Mouse (Mus musculus): ENCODE measurements at regions not wholly inside any gene's neighbourhood (a gene's known extent, or its start where the extent isn't known, plus 50 kb on each side); places are given as distances from the start of the nearest gene placed in this dataset.

DNA sequence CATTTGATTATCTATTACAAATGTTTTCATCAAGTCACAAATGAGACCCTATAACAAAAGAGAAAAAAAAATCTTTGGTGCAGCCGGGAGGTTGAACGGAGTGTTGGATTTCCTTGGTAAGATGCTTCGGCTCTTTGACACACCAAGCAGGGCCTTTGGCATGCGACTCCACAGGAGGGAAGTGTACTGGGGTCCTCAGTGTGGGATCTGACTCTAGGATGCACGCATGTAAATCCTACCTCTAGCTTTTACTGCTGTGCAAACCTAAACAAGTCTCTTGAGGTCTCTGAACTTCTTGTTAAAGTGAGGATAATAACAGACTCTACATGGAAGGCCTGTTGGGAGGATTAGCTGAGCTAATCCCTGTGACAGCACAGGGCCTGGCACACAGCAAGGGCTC is 257.6 kb upstream of the Irx3 start:
- Histone ChIP-seq H3K4me2 (ENCODE audit: low read depth, low read length) (no peak overlapping the region), H3K27me3 (ENCODE audit: insufficient read depth, low read length) (no peaks in the 10 kb centered on the region), H3K4me1 (ENCODE audit: insufficient read depth) (no peaks in the 10 kb centered on the region), H3K9ac (replicated peaks) (no peak overlapping the region), H3K27ac (ENCODE audit: low read depth) (no peak overlapping the region), H3K9me3 (ENCODE audit: low read length) (no peaks in the 10 kb centered on the region), H3K4me3 (ENCODE audit: low read depth, low read length) (no peak overlapping the region), H3K36me3 (replicated peaks; ENCODE audit: insufficient read depth, low read length) (no peaks in the 10 kb centered on the region)
- no peak for TF ChIP-seq CTCF (IDR thresholded peaks at IDR 0.05; ENCODE audit: low read depth)
- TF ChIP-seq EP300 (IDR thresholded peaks at IDR 0.05; ENCODE audit: low read depth) = no peak
- WGBS (ENCODE audit: insufficient replicate concordance) = 84% methylated on average over 5 of the region's 5 CpGs
- ATAC-seq (no peak), DNase-seq (no peak)

DNA sequence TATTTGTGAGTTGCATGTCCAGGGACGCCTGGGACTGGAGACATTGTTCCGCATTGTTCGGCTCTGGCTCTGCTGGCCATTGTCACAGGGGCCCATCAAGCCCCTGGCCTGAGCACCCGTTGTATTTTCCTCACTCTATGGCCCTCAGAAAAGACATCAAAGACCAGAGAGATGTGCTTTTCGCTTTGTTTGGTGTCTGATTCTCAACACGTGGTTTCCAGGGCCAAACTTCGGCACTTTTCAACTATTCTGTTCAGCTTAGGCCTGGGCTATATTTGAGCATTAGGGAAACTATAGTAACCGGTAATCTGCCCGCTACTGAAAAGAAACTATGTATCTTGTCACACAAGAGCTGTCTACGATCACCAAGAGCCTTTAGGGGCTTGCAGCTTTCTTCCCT is 257.1 kb upstream of the Irx3 start:
- no peak overlapping the region for H3K27ac ChIP-seq (ENCODE audit: low read depth)
- 69% methylated on average over 10 of the region's 10 CpGs for WGBS (ENCODE audit: insufficient replicate concordance)
- H3K4me1 ChIP-seq (ENCODE audit: insufficient read depth) = no peaks in the 10 kb centered on the region
- no peaks in the 10 kb centered on the region for H3K9me3 ChIP-seq (ENCODE audit: low read length)
- no peak overlapping the region for H3K4me3 ChIP-seq (ENCODE audit: low read depth, low read length)
- H3K36me3 ChIP-seq (replicated peaks; ENCODE audit: insufficient read depth, low read length) = no peaks in the 10 kb centered on the region
- no peak overlapping the region for H3K9ac ChIP-seq (replicated peaks)
- TF ChIP-seq CTCF (IDR thresholded peaks at IDR 0.05; ENCODE audit: low read depth) (no peak), EP300 (IDR thresholded peaks at IDR 0.05; ENCODE audit: low read depth) (no peak)
- ATAC-seq = no peak
- H3K4me2 ChIP-seq (ENCODE audit: low read depth, low read length) = no peak overlapping the region
- H3K27me3 ChIP-seq (ENCODE audit: insufficient read depth, low read length) = no peaks in the 10 kb centered on the region
- DNase-seq = no peak

DNA sequence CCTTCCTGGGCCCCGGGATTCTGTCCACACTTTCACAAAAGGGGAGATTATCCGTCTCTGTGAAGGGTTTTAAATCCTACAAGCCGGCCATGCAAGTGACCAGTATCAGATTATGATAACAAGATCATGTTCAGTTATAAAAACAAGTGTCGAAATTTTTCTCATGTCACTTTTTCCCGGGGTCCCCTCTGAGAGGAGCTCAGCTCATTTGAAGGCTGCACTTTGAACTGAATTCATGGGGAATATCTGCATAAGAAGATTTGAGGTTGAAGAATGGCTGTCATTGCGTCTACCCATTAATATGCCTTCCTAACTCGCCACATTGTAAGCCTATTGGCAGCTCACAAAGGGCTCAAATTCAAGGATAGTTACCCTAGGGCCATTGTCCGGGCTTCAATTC is 256.0 kb upstream of the Irx3 start:
- ATAC-seq = no peak
- no peaks in the 10 kb centered on the region for H3K27me3 ChIP-seq (ENCODE audit: insufficient read depth, low read length)
- H3K36me3 ChIP-seq (replicated peaks; ENCODE audit: insufficient read depth, low read length) = no peaks in the 10 kb centered on the region
- TF ChIP-seq EP300 (IDR thresholded peaks at IDR 0.05; ENCODE audit: low read depth) (no peak), CTCF (IDR thresholded peaks at IDR 0.05; ENCODE audit: low read depth) (no peak)
- DNase-seq = no peak
- H3K9ac ChIP-seq (replicated peaks) = no peak overlapping the region
- 77% methylated on average over 8 of the region's 8 CpGs for WGBS (ENCODE audit: insufficient replicate concordance)
- H3K4me3 ChIP-seq (ENCODE audit: low read depth, low read length) = no peak overlapping the region
- H3K4me1 ChIP-seq (ENCODE audit: insufficient read depth) = no peaks in the 10 kb centered on the region
- H3K9me3 ChIP-seq (ENCODE audit: low read length) = no peaks in the 10 kb centered on the region
- H3K4me2 ChIP-seq (ENCODE audit: low read depth, low read length) = no peak overlapping the region
- H3K27ac ChIP-seq (ENCODE audit: low read depth) = no peak overlapping the region

DNA sequence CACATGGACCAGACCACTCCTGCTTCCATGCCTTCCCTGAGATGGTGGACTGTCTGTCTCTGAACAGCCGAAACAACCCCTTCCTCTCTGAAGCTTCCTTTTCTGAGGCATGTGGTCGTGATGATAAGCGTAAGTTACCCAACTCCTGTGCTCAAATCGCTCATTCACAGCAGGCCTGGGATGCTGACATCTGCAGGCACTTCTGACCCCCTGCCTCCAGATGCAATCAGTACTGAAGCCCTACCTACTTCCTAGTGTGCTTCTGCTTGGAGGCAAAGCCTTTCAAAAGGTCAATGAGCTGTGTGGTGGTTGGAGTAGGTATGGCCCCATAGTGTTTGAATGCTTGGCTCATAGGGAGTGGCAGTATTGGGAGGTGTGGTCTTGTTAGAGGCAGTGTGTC is 253.7 kb upstream of the Irx3 start:
- Histone ChIP-seq H3K36me3 (replicated peaks; ENCODE audit: insufficient read depth, low read length) (no peaks in the 10 kb centered on the region), H3K9ac (replicated peaks) (no peak overlapping the region), H3K27ac (ENCODE audit: low read depth) (no peak overlapping the region), H3K4me3 (ENCODE audit: low read depth, low read length) (no peak overlapping the region), H3K27me3 (ENCODE audit: insufficient read depth, low read length) (no peaks in the 10 kb centered on the region), H3K4me2 (ENCODE audit: low read depth, low read length) (no peak overlapping the region), H3K9me3 (ENCODE audit: low read length) (no peaks in the 10 kb centered on the region), H3K4me1 (ENCODE audit: insufficient read depth) (no peaks in the 10 kb centered on the region)
- TF ChIP-seq EP300 (IDR thresholded peaks at IDR 0.05; ENCODE audit: low read depth) (no peak), CTCF (IDR thresholded peaks at IDR 0.05; ENCODE audit: low read depth) (no peak)
- DNase-seq (no peak), ATAC-seq (no peak)
- WGBS (ENCODE audit: insufficient replicate concordance) = 40% methylated on average over 4 of the region's 4 CpGs

DNA sequence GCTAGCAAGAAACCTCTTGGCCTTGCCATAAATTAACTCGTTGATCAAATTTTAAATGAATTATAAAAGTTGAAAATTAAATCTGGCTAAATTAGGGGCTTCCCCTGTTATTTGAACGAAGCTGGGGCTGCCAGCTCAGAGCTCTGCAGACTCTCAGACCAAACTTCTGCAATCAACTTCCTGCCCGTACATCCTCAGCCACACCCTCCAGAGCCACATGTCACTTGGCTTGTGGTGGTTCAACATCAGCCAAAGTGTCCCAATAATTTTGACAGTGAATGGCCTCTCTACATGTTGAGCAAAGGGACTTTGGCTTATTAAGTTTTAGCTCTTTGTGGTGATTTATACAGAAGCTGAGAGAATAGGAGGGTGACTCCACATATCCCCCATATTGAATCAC is 242.8 kb upstream of the Irx3 start:
- no peak for ATAC-seq
- H3K27me3 ChIP-seq (ENCODE audit: insufficient read depth, low read length) = no peaks in the 10 kb centered on the region
- H3K4me3 ChIP-seq (ENCODE audit: low read depth, low read length) = no peak overlapping the region
- H3K27ac ChIP-seq (ENCODE audit: low read depth) = no peak overlapping the region
- H3K4me1 ChIP-seq (ENCODE audit: insufficient read depth) = no peaks in the 10 kb centered on the region
- TF ChIP-seq CTCF (IDR thresholded peaks at IDR 0.05; ENCODE audit: low read depth) = no peak
- TF ChIP-seq EP300 (IDR thresholded peaks at IDR 0.05; ENCODE audit: low read depth) = no peak
- H3K9ac ChIP-seq (replicated peaks) = no peak overlapping the region
- no peaks in the 10 kb centered on the region for H3K36me3 ChIP-seq (replicated peaks; ENCODE audit: insufficient read depth, low read length)
- WGBS (ENCODE audit: insufficient replicate concordance) = 37% methylated on average over 3 of the region's 3 CpGs
- no peak overlapping the region for H3K4me2 ChIP-seq (ENCODE audit: low read depth, low read length)
- no peaks in the 10 kb centered on the region; the same call in 1 of the 2 replicates for H3K9me3 ChIP-seq (ENCODE audit: low read length)
- no peak for DNase-seq

DNA sequence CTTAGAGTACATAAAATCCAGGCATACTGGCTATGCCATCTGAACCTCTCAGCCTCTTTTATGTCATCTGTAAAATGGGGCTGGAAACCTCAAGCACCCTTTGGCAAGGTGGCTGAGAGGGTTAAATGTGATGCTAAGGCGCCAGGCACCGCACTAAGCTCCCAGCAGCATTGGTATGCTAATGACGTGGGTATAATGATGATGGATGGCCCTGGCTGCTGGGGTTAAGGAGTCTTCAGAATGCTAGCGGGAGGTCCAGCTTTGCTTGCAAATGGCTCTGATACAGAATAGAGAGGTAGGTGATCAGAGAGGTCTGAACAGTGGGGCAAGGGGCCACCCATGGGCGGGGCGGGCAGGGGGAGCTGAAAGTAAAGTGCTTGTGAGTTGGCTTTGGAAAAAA is 241.1 kb upstream of the Irx3 start:
- Histone ChIP-seq H3K4me2 (ENCODE audit: low read depth, low read length) (no peak overlapping the region), H3K9ac (replicated peaks) (no peak overlapping the region), H3K9me3 (ENCODE audit: low read length) (no peaks in the 10 kb centered on the region; the same call in 1 of the 2 replicates), H3K4me1 (ENCODE audit: insufficient read depth) (no peaks in the 10 kb centered on the region), H3K36me3 (replicated peaks; ENCODE audit: insufficient read depth, low read length) (no peaks in the 10 kb centered on the region), H3K27me3 (ENCODE audit: insufficient read depth, low read length) (no peaks in the 10 kb centered on the region), H3K4me3 (ENCODE audit: low read depth, low read length) (no peak overlapping the region), H3K27ac (ENCODE audit: low read depth) (no peak overlapping the region)
- DNase-seq (no peak), ATAC-seq (no peak)
- TF ChIP-seq EP300 (IDR thresholded peaks at IDR 0.05; ENCODE audit: low read depth) = no peak
- no peak for TF ChIP-seq CTCF (IDR thresholded peaks at IDR 0.05; ENCODE audit: low read depth)
- WGBS (ENCODE audit: insufficient replicate concordance) = 32% methylated on average over 6 of the region's 6 CpGs

DNA sequence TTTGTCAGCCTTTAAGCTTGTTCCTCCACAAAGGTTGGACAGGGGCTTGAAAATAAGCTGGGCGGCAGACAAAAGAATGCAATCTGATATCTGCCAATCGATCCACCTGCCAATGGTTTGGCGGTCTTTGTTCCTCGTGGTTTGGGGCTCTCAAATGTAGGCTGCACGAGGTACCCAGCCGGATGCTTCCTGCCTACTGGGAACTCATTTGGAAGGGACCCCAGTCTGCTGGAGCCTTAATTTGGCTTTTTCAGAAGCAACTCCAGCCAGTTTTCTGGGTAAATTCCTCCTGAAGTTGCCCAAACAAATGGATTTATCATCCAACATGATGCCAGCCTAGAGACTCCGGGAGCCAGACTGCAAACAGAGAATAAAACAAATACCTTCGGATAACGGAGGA is 228.1 kb upstream of the Irx3 start:
- Histone ChIP-seq H3K9me3 (ENCODE audit: low read length) (no peaks in the 10 kb centered on the region), H3K4me2 (ENCODE audit: low read depth, low read length) (no peak overlapping the region), H3K4me1 (ENCODE audit: insufficient read depth) (0 out of 2 replicates have a peak, but pooled peaks cover 2% of the 10 kb centered on the region), H3K36me3 (replicated peaks; ENCODE audit: insufficient read depth, low read length) (no peaks in the 10 kb centered on the region), H3K4me3 (ENCODE audit: low read depth, low read length) (no peak overlapping the region), H3K27me3 (ENCODE audit: insufficient read depth, low read length) (peaks cover 10% of the 10 kb centered on the region; the same call in 1 of the 2 replicates), H3K9ac (replicated peaks) (no peak overlapping the region), H3K27ac (ENCODE audit: low read depth) (no peak overlapping the region)
- DNase-seq (no peak), ATAC-seq (no peak)
- 40% methylated on average over 9 of the region's 9 CpGs for WGBS (ENCODE audit: insufficient replicate concordance)
- no peak for TF ChIP-seq EP300 (IDR thresholded peaks at IDR 0.05; ENCODE audit: low read depth)
- no peak for TF ChIP-seq CTCF (IDR thresholded peaks at IDR 0.05; ENCODE audit: low read depth)

Data from liver, postnatal 0 days (tissue).